Mouse (Mus musculus): Measurements from ENCODE around the gene Rps26. TPM values are rescaled to one million over a fixed set of nuclear protein-coding genes. Genes with fewer than 3 reads are reported as not detected.

The Rps26 gene
- polyA plus RNA-seq, 1 experiment from 2014 or later, result 1,029 TPM

DNA sequence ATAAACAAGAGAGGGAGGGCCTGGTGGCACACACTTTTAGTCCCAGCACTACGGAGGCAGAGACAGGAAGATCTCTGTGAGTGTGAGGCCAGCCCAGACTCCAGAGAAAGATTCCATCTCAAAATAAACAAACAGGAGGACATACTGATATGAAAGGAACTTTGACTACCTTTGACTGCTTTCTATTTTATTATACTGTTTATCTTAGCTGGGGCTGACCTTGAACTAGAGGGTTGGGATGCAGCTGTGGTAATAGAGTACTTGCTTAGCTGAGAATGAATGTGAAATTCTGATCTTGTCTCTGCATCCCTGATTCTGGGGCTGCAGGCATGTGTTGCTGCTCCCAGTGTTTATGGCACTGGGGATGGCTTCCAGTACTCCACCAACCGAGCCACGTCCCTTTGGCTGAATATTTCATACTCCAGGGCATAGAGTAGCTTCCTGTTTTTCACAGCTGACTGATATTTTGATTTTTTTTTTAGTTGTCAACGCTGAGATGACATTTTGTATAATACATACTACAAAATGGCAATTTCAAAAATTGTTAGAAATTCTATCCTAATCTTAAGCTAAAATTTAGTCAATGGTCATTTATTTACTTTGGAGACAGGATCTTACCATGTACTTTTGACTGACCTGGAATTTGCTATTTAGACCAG lies 23.9 kb downstream of the Rps26 start:
- H3K27me3 ChIP-seq (ENCODE audit: insufficient read depth, low read length), result no peaks in the 10 kb centered on the region
- TF ChIP-seq CTCF (IDR thresholded peaks at IDR 0.05; ENCODE audit: low read depth), result no peak
- ATAC-seq (ENCODE audit: insufficient read depth) (no peak), DNase-seq (no peak)
- no peak overlapping the region for H3K4me2 ChIP-seq
- H3K4me3 ChIP-seq (ENCODE audit: low read depth, low read length), result no peak overlapping the region
- no peak overlapping the region for H3K9ac ChIP-seq
- no peaks in the 10 kb centered on the region for H3K4me1 ChIP-seq (ENCODE audit: insufficient read depth)
- H3K36me3 ChIP-seq (ENCODE audit: insufficient read depth), result no peaks in the 10 kb centered on the region
- 68% methylated on average over 4 of the region's 4 CpGs for WGBS
- H3K9me3 ChIP-seq (ENCODE audit: low read depth, low read length), result no peaks in the 10 kb centered on the region
- H3K27ac ChIP-seq (ENCODE audit: low read depth), result no peak overlapping the region

DNA sequence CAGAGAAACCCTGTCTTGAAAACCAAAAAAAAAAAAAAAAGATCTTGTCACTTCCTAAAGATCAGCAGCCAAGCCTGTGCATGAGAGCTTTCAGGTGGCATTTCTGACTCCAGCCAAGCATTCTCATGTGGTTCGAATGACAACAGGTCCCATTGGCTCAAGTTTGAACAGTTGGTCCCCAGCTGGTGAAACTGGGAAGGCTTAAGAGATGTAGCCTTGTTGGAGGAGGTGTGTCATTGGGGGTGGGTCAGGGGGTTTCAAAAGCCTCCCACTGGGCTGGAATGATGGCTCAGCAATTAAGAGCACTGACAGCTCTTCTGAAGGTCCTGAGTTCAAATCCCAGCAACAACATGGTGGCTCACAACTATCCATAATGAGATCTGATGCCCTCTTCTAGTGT lies 25.0 kb downstream of the Rps26 start:
- Histone ChIP-seq H3K9ac (no peak overlapping the region), H3K27me3 (ENCODE audit: insufficient read depth, low read length) (no peaks in the 10 kb centered on the region), H3K4me1 (ENCODE audit: insufficient read depth) (no peaks in the 10 kb centered on the region), H3K4me3 (ENCODE audit: low read depth, low read length) (no peak overlapping the region), H3K36me3 (ENCODE audit: insufficient read depth) (no peaks in the 10 kb centered on the region), H3K9me3 (ENCODE audit: low read depth, low read length) (no peaks in the 10 kb centered on the region), H3K27ac (ENCODE audit: low read depth) (no peak overlapping the region), H3K4me2 (no peak overlapping the region)
- TF ChIP-seq CTCF (IDR thresholded peaks at IDR 0.05; ENCODE audit: low read depth), result no peak
- DNase-seq (no peak), ATAC-seq (ENCODE audit: insufficient read depth) (no peak)
- 79% methylated on average over 1 of the region's 1 CpGs for WGBS

DNA sequence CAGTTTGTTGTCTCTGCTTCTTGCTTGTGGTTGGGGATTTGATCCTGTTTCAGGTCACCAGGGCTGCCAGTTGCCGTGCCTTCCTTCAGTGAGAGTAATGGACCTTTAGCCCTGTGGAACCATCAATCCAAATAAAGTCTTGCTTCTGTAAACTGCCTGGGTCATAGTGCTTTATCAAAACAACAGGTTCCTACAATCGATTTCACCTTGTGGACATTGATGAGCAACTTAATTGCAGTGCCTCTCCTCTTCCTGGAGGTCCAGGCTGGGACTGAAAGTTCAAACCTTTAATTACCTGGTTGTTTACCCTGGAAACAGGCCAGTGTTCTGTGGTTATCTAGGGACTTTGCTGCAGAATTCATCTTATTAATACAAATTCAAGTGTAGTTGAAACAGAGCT lies 28.1 kb downstream of the Rps26 start:
- ATAC-seq (ENCODE audit: insufficient read depth) (no peak), DNase-seq (no peak)
- no peak overlapping the region for H3K9ac ChIP-seq
- H3K4me1 ChIP-seq (ENCODE audit: insufficient read depth), result no peaks in the 10 kb centered on the region
- no peaks in the 10 kb centered on the region for H3K27me3 ChIP-seq (ENCODE audit: insufficient read depth, low read length)
- no peak overlapping the region for H3K4me3 ChIP-seq (ENCODE audit: low read depth, low read length)
- no peak for TF ChIP-seq CTCF (IDR thresholded peaks at IDR 0.05; ENCODE audit: low read depth)
- no peak overlapping the region for H3K4me2 ChIP-seq
- H3K27ac ChIP-seq (ENCODE audit: low read depth), result no peak overlapping the region
- no peaks in the 10 kb centered on the region for H3K36me3 ChIP-seq (ENCODE audit: insufficient read depth)
- H3K9me3 ChIP-seq (ENCODE audit: low read depth, low read length), result no peaks in the 10 kb centered on the region
- WGBS, result 29% methylated on average over 2 of the region's 2 CpGs

DNA sequence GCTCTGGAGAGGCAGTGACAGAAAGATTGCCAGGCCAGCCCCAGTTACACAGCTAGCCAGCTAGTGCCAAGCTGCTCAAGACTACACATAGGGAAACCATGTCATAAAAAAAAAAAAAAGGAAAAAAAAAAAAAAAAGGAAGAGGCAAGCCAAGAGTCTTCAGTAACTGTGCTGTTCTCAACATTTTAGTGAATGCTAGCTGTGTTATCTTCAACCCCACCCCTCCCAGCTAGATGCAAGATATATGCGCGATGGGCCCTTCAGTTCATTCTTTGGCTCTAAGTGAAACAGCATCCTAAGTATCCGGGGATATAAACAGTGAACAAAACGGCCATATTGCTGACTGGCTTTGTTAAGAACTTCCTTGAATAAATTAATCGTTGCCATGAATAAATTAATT lies 33.8 kb downstream of the Rps26 start:
- H3K27me3 ChIP-seq (ENCODE audit: insufficient read depth, low read length), result peaks cover 24% of the 10 kb centered on the region
- H3K4me3 ChIP-seq (ENCODE audit: low read depth, low read length), result no peak overlapping the region
- DNase-seq, result no peak
- no peak for TF ChIP-seq CTCF (IDR thresholded peaks at IDR 0.05; ENCODE audit: low read depth)
- no peaks in the 10 kb centered on the region for H3K9me3 ChIP-seq (ENCODE audit: low read depth, low read length)
- H3K27ac ChIP-seq (ENCODE audit: low read depth), result no peak overlapping the region
- WGBS, result 74% methylated on average over 5 of the region's 5 CpGs
- H3K36me3 ChIP-seq (ENCODE audit: insufficient read depth), result no peaks in the 10 kb centered on the region
- no peak for ATAC-seq (ENCODE audit: insufficient read depth)
- no peak overlapping the region for H3K4me2 ChIP-seq
- no peak overlapping the region for H3K9ac ChIP-seq
- no peaks in the 10 kb centered on the region for H3K4me1 ChIP-seq (ENCODE audit: insufficient read depth)

DNA sequence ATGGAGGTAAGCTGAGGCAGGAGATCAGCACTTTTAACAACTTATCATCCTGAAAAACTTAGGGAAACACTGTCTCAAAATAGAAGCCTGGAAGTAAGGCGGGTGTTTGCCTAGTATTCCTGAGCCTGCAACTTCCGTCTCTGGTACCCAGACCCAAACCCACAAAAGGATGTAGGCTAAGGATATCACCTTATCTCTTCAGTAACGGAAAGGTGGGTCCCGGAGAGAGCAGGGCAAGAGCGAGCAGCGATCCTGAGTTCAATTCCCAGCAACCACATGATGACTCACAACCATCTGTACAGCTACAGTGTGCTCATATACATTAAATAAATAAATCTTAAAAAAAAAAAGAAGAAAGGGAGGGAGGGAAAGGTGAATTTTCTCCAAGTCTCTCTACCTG lies 35.1 kb downstream of the Rps26 start:
- WGBS, result 74% methylated on average over 6 of the region's 6 CpGs
- Histone ChIP-seq H3K9ac (no peak overlapping the region), H3K4me1 (ENCODE audit: insufficient read depth) (no peaks in the 10 kb centered on the region), H3K36me3 (ENCODE audit: insufficient read depth) (no peaks in the 10 kb centered on the region), H3K9me3 (ENCODE audit: low read depth, low read length) (no peaks in the 10 kb centered on the region), H3K27ac (ENCODE audit: low read depth) (no peak overlapping the region), H3K4me3 (ENCODE audit: low read depth, low read length) (no peak overlapping the region), H3K4me2 (no peak overlapping the region), H3K27me3 (ENCODE audit: insufficient read depth, low read length) (peaks cover 36% of the 10 kb centered on the region)
- no peak for TF ChIP-seq CTCF (IDR thresholded peaks at IDR 0.05; ENCODE audit: low read depth)
- ATAC-seq (ENCODE audit: insufficient read depth) (no peak), DNase-seq (no peak)

- Histone ChIP-seq H3K9me3 (ENCODE audit: low read depth, low read length) (no peaks in the 10 kb centered on the region), H3K27ac (ENCODE audit: low read depth) (peak overlapping the region; percentile 96), H3K27me3 (ENCODE audit: insufficient read depth, low read length) (peaks cover 39% of the 10 kb centered on the region), H3K9ac (peak overlapping the region; percentile 57), H3K4me2 (peak overlapping the region; percentile 98), H3K4me3 (ENCODE audit: low read depth, low read length) (peak overlapping the region; percentile 61), H3K36me3 (ENCODE audit: insufficient read depth) (no peaks in the 10 kb centered on the region), H3K4me1 (ENCODE audit: insufficient read depth) (no peaks in the 10 kb centered on the region)
- WGBS, result 1% methylated on average over 39 of the region's 43 CpGs
- TF ChIP-seq CTCF (IDR thresholded peaks at IDR 0.05; ENCODE audit: low read depth), result peak; percentile 78
- DNase-seq (peak; percentile 88), ATAC-seq (ENCODE audit: insufficient read depth) (peak; percentile 41)
These were observed 36.3 kb downstream of the Rps26 start for GRCm38 (mm10) chr10:128590193-128590690.

DNA sequence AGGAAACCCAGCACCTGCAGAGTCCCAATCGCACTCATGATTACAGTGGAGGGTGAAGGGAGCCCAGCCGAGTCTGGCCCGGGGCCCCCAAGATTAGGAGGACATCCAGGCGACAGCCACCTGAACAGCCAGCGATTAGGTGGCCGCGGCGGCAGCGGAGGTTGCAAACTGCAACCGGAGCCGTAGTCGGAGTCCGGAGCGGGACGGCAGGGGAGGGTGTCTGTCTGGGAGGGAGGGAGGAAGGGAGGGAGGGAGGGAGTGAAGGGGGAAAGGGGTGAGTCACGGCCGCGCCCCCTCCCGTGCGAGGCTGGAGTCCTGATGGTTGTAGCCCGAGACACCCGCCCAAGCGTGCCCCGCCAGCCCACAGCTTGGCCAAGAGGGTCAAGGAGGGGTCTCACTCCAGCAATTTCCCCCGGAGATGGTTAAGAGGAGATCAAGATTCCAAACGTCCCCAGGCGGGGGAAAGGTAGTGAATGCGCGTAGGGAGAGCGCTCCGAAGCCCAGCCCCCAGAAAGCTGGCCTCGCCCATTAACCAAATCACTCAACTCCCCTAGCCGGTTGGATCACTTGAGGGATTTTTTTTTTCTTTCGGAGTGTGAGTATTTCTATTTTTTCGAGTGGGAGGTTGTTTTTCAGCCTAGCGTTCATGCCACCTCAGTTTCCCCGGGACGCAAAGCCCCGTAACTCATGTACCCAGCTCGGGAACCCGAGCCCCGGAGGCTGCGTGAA lies 36.9 kb downstream of the Rps26 start, which contains the start of gene Erbb3:
Gene Erbb3, minus strand, starts transcription at position 189 of the 729 bp plus-strand sequence.
- H3K36me3 ChIP-seq (ENCODE audit: insufficient read depth), result no peaks in the 10 kb centered on the region
- WGBS, result under 1% methylated on average over 43 of the region's 43 CpGs
- ATAC-seq (ENCODE audit: insufficient read depth), result peak; percentile 75

More for the DNA sequence above, 36.9 kb downstream of the Rps26 start, which contains the start of gene Erbb3:
- no peak for TF ChIP-seq CTCF (IDR thresholded peaks at IDR 0.05; ENCODE audit: low read depth)
- H3K4me2 ChIP-seq, result peak within 1 kb of the TSS; percentile 98
- H3K27me3 ChIP-seq (ENCODE audit: insufficient read depth, low read length), result peaks cover 39% of the 10 kb centered on the region
- peak within 1 kb of the TSS; percentile 61 for H3K4me3 ChIP-seq (ENCODE audit: low read depth, low read length)
- peak; percentile 84 for DNase-seq
- no peaks in the 10 kb centered on the region for H3K9me3 ChIP-seq (ENCODE audit: low read depth, low read length)
- no peaks in the 10 kb centered on the region for H3K4me1 ChIP-seq (ENCODE audit: insufficient read depth)
- peak within 1 kb of the TSS; percentile 96 for H3K27ac ChIP-seq (ENCODE audit: low read depth)
- peak within 1 kb of the TSS; percentile 57 for H3K9ac ChIP-seq

Measured in lung, embryonic 14.5 days (tissue).